Mouse (Mus musculus) adrenal gland, adult 18-20 months (tissue): Measurements from ENCODE around the gene Tmtc4. TPM values are rescaled to one million over a fixed set of nuclear protein-coding genes. Genes with fewer than 3 reads are reported as not detected.
A peak's percentile ranks its signal among the peaks of the same experiment; 100 is the strongest.

ENCODE experiments used
- DNase-seq, 2 experiments: peaks; one replicate each; pipeline ENCODE4 v3.0.0; 2021 to 2022; ENCODE audit warnings: low spot score in 2 of 2
- total RNA-seq, 2 experiments: library from RNA; stranded (reverse); gene quantifications; 1 replicate in 1 of 2; 2 replicates in 1 of 2; pipeline ENCODE4 v1.2.3; 2021

Gene Tmtc4
- total RNA-seq, 2 experiments from 2014 or later: 16.2 to 17.4 TPM

- DNase-seq: no peak
Observed at GRCm38 (mm10) chr14:122977056-122977796, 6.6 kb downstream of the Tmtc4 start.

- no peak for DNase-seq
Observed at GRCm38 (mm10) chr14:122974854-122975570, 8.8 kb downstream of the Tmtc4 start.

DNA sequence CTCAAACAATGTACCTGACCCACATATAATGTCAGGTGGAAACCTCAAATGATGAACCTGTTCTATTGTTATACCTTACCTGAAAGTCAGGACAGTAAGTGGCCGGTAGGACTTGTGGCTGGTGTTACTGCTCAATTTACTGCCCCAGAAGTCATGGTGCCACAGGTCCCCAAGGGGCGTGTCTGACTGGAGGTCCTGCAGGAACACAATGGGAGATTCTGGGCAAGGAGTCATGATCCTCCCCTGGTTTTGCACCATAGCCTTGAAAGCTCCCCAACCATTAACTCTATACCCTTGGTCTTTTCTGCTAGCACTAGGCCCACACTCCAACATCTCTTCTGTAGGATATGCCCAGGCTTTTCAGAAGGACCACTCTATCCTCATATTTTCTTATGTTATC lies 10.7 kb downstream of the Tmtc4 start:
- DNase-seq: no peak

DNA sequence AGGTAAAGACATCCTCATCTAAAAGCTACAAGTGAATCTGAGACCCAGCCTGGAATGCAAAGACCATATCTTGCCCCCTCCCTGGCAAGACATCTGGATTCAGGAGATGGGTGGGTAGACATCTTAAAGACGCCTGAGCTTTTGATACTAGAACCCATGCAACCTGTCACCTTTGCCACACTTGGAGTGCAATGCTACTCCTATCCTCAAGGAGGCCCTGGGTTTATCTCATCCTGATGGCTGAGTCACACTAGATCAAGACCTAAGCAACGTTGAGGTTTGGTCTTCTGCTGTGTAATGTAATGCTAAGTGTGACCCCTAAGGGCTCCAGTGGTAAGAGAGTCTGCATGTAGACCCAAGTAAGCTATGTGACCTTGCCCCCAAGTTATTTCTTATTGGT lies 15.8 kb downstream of the Tmtc4 start:
- no peak for DNase-seq

- no peak for DNase-seq
Observed at GRCm38 (mm10) chr14:122957941-122958340, 25.9 kb downstream of the Tmtc4 start.

DNA sequence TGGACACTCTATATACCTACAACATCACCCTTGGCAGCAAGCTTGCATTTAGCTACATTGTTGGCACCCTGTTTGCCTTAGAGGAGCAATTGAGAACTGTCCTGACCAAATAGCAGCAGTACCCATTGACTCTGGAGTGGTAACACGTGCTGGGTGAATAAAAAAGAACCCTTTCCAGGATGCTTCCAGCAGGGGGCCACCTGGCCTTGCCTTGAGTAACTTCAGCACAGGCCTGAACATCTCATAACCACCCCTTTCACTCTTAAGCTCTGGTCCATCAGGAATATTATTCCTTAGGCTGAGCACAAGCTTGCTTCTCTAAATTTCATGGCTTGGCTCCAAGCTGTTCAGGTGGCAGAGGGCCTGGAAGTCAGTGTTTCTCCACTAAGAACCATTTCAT lies 30.5 kb downstream of the Tmtc4 start:
- DNase-seq: peak; percentile 10 to 31

GRCm38 (mm10) chr14:122952556-122952955 lies 31.3 kb downstream of the Tmtc4 start:
- DNase-seq: no peak

- no peak for DNase-seq
Observed at GRCm38 (mm10) chr14:122951676-122952445, 32.0 kb downstream of the Tmtc4 start.

DNA sequence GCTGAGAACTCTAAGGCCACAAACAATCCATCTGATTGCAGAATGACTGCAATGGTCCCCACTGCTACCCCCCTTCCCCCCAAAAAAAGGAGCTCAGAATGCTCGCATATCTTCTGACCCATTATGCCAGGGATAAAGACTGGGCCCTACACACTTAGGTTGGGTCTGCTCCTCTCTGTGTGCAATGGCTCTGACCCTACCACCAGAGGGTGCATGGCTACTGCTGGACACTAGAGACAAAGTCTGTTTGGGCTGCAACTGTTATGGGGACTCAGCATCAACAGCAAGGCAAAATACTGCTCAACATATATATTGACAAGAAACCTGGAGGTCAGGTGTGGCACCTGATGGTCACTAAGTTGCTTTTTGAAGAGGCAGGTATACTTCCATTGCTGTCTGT lies 32.9 kb downstream of the Tmtc4 start:
- no peak for DNase-seq

- DNase-seq: no peak
Observed at GRCm38 (mm10) chr14:122943475-122943853, 40.4 kb downstream of the Tmtc4 start.

DNA sequence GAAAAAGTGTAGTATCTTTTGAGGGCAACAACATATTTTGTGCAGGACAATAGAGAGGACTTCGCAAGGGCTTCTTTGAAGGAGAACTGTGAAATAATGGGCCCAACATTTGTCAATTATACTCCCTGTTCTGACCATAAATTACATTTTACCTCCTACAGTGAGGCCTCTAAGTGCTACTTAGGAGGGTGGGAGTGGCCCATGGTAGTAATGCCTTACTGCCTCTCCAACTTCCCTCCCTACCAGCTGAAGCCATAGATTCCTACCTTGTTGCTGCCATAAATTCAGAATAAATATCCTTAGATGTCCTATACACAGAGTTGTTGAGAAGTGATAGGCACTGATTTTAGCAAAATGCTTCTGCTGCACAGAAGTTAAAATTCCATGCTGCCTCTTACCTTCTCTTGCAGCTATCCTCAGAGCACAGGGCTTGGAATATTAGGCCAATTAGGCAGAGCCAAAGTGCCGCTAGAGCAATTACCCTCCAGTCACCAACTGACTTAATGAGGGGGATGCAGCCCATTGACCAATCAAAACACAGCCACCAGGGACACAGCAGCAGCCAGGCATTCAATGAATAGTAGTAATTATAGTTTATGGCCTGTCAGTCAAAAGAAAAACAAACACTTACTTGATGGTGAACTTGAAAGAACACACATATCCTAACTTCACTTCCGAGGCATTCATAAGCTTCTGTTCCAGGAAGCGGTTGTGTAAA lies 40.9 kb downstream of the Tmtc4 start:
- no peak for DNase-seq

GRCm38 (mm10) chr14:122936460-122936859 lies 47.4 kb downstream of the Tmtc4 start:
- no peak for DNase-seq

- DNase-seq: no peak
Observed at GRCm38 (mm10) chr14:122920011-122920410, 63.8 kb downstream of the Tmtc4 start.

DNA sequence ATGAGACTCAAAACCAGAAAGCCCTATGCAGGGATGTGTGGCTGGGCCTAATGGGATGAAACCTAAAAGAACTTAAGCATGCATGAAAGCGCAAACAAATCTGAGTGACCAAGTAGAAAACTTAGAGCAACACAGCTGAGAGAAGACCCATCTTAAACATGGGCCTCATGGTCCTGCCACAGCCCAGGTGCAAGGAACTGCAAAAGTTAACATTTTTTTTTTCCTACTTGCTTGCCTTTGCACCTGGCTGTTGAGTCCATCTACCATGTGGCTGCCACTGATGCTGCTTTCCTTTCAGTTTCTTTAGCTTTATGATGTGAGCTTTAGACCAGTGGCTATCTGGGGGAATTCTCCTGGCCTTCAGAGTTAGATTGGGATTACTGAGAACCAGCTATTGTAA lies 66.2 kb downstream of the Tmtc4 start:
- no peak for DNase-seq

DNA sequence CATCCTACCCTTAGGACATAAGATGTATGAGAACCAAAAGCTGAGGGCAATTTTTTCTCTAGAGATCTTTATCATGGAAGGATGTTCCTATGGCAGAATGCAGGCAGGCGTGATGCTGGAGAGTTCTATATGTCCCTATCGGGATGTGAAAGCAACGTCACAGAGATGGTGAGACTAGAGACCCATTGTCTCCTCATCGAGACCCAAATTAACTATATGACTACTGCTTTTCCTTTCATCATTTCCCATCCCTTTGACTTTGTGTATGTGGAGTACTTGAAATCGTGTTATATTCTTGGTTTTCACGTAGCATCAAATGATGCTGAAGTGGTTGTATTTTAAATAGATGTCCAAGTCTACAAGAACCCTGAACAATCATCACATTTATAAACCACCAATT lies 70.2 kb downstream of the Tmtc4 start, which contains the start of gene Ggact:
Ggact (minus strand) TSS at position 101 of the 400 bp plus-strand sequence.
- DNase-seq: no peak

DNA sequence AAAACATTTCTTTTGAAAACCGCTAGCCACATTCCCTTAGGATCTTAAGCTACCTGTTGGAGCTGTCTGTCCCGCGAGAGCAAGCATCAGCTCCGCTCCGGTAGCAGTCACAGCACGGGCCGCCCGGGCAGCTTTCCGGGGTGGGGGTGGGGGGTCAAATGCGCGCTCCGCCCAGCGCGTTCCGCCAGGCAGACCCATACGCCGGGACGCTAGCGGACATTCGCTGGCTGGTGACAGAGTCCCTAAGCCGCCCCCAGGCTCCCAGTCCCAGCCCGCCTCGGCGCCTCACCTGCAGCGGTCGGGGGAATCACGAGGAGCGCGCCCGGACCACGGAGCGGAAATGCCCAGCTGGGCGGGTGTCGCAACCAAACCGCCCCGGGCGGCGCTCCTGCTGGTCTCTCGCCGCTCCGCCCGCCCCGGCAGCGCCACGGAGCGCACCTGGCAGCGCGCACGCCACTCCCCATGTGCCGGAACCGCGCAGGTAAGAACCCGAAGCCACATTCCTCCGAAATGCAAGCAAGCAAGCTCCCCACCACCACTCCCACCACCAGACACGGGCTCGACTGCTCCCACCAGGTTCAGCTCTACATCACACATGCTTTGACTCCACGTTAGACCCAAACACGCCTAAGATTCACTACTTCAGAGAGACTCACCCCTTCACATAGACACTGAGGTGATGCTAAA lies 70.9 kb downstream of the Tmtc4 start:
- peak; percentile 65 to 72 for DNase-seq

GRCm38 (mm10) chr14:122912137-122912536 lies 71.7 kb downstream of the Tmtc4 start:
- no peak for DNase-seq

DNA sequence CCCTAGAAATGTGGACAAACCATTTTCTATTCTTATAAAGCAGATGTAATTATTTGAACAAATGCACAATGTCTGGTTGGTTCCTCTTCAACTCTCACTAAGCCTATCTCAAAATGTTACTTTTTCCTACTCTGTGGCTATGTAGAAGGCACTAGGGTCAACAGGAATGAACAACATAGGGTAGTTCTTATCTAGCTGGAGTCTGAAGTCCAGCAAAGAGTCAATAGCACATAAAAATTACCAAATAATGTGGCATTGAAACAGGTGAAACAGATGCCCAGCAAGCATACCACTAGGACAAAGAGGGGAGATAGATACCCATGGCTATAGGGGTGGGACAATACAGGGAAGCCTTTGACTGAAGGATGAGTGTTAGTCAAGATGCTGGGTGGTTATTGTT lies 72.6 kb downstream of the Tmtc4 start:
- no peak for DNase-seq

DNA sequence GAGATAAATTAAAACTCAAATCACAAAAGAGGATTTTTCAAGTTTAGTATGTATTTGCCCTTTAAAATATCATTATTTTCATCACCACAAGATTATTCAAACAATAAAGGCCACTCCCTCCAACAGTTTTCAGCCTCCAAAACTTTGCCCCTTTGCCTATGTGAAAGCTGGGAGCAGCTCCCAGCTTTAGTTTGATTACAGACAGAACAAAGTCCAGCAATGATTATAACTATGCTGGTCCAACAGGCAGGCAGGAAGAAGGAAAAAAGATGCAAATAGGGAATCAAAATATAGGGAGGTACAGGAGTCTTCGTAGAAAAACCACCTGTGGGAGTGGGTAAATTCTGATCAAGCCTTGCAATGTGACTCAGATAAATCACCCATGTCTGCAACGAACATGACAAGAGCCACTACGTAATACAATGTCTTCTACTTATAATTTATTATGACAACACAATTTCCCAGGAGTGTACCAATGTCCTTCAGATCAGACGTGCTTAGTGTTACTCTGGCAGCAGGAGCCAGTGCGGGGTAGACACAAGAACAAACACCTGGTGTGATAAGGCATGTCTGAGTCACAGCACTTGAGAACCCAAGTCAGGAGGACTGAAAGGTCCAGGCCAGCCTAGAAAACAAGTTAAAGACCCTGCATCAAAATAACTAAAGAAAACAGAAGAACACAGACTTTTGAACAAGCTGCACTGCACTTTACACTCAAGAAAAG lies 74.3 kb downstream of the Tmtc4 start:
- no peak for DNase-seq

- DNase-seq: no peak
Observed at GRCm38 (mm10) chr14:122908075-122908474, 75.8 kb downstream of the Tmtc4 start.
